Mouse (Mus musculus) ES-E14 (cell line): ENCODE data around the gene Cldn15. TPM values are rescaled to one million over a fixed set of nuclear protein-coding genes. Genes with fewer than 3 reads are reported as not detected.

ENCODE experiments used
- DNase-seq: peaks from one replicate; pipeline ENCODE4 v3.0.0-alpha.2; 2013; ENCODE audit warnings: low read depth, low spot score
- H3K27ac ChIP-seq: 2 replicates; pipeline ENCODE4 v1.5.1; 2012; ENCODE audit warnings: low read depth, mild to moderate bottlenecking, low read length, moderate library complexity, mixed read lengths; ENCODE audit not compliant: poor library complexity, insufficient read depth, severe bottlenecking
- H3K36me3 ChIP-seq: 2 replicates; pipeline ENCODE4 v1.6.1; 2012; ENCODE audit warnings: mild to moderate bottlenecking, low read length, moderate library complexity, mixed read lengths; ENCODE audit not compliant: control insufficient read depth, poor library complexity, insufficient read depth, severe bottlenecking
- H3K4me1 ChIP-seq, 2 experiments: fragments of 150-350 bp in 1 of 2; sonication (generic) in 1 of 2; 2 replicates each; pipeline ENCODE4 v1.6.1; 2012; ENCODE audit warnings: low read length in 2 of 2, mild to moderate bottlenecking in 1 of 2, mixed read lengths in 1 of 2; ENCODE audit not compliant: control insufficient read depth in 2 of 2, insufficient read depth in 2 of 2, poor library complexity in 1 of 2
- H3K4me3 ChIP-seq, 2 experiments: fragments of 150-350 bp in 1 of 2; sonication (generic) in 1 of 2; 2 replicates each; pipeline ENCODE4 v1.5.1; 2012; ENCODE audit warnings: low read length in 2 of 2, low read depth in 1 of 2, mild to moderate bottlenecking in 1 of 2, mixed read lengths in 1 of 2; ENCODE audit not compliant: insufficient read depth in 1 of 2, poor library complexity in 1 of 2, severe bottlenecking in 1 of 2
- H3K9ac ChIP-seq: 2 replicates; pipeline ENCODE4 v1.6.1; 2012; ENCODE audit warnings: low read depth, mild to moderate bottlenecking, low read length, mixed read lengths; ENCODE audit not compliant: poor library complexity, insufficient read depth, severe bottlenecking
- H3K9me3 ChIP-seq: fragments of 150-350 bp; sonication (generic); 2 replicates; pipeline ENCODE4 v1.6.1; 2012; ENCODE audit warnings: low read depth, mild to moderate bottlenecking, low read length; ENCODE audit not compliant: control insufficient read depth, insufficient read depth
- CHD2 ChIP-seq: IDR thresholded peaks from 2 replicates; pipeline ENCODE4 v1.6.1; 2014; ENCODE audit warnings: mild to moderate bottlenecking, low read depth, low read length, inconsistent platforms
- HCFC1 ChIP-seq: IDR thresholded peaks from 2 replicates; pipeline ENCODE4 v1.6.1; 2012; ENCODE audit warnings: low read length, inconsistent platforms, borderline replicate concordance; ENCODE audit not compliant: insufficient read depth
- MAFK ChIP-seq: IDR thresholded peaks from 2 replicates; pipeline ENCODE4 v1.6.1; 2014; ENCODE audit warnings: mild to moderate bottlenecking, low read depth, low read length, inconsistent platforms; ENCODE audit not compliant: insufficient read depth
- ZC3H11A ChIP-seq: IDR thresholded peaks from 2 replicates; pipeline ENCODE4 v1.6.1; 2012; ENCODE audit warnings: low read depth, mild to moderate bottlenecking, inconsistent platforms, low read length, borderline replicate concordance
- ZNF384 ChIP-seq: IDR thresholded peaks from 2 replicates; pipeline ENCODE4 v1.6.1; 2012; ENCODE audit warnings: low read depth, low read length, inconsistent platforms
- in situ Hi-C, 2 experiments: fragments of 600-800 bp; cut with MboI; formaldehyde crosslinking; loops; one replicate each; pipeline ENCODE4 v1.15.1; 2025; ENCODE audit warnings: low sequenced_read_pairs in 2 of 2, inconsistent platforms in 1 of 2; ENCODE audit not compliant: unreplicated experiment in 2 of 2
- total RNA-seq: library from RNA; depleted of rRNA; stranded (reverse); fragments of 300-350 nt; gene quantifications from 2 replicates; pipeline ENCODE4 v1.2.3, GENCODE M21; 2012

The Cldn15 gene
- total RNA-seq, 1 experiment: 0.94 TPM

- in situ Hi-C loops: no loop called here
- Histone ChIP-seq H3K27ac (no peak overlapping the region), H3K4me1 (peaks cover 2 to 6% of the 10 kb centered on the region in 2 experiments; a peak in 3 of 4 replicates), H3K9me3 (no peaks in the 10 kb centered on the region), H3K4me3 (no peak overlapping the region; a peak in 1 of 4 replicates), H3K36me3 (peaks cover 11% of the 10 kb centered on the region), H3K9ac (0 out of 2 replicates have a peak overlapping the region, but pooled peaks have one; percentile 7)
- TF ChIP-seq MAFK (no peak), ZNF384 (peak; percentile 60; the same call in 1 of the 2 replicates)
- no peak for DNase-seq
These were observed 33.0 kb downstream of the Cldn15 start for GRCm38 (mm10) chr5:136999449-136999848.

GRCm38 (mm10) chr5:137000612-137001011 is 34.2 kb downstream of the Cldn15 start:
- DNase-seq: no peak
- H3K4me3 ChIP-seq: peak overlapping the region; percentile 43 to 61
- no peaks in the 10 kb centered on the region for H3K9me3 ChIP-seq
- in situ Hi-C loops: no loop called here
- peak overlapping the region; percentile 34; the same call in 1 of the 2 replicates for H3K27ac ChIP-seq
- H3K9ac ChIP-seq: peak overlapping the region; percentile 64; the same call in 1 of the 2 replicates
- TF ChIP-seq HCFC1 (peak; percentile 77), CHD2 (no peak), MAFK (no peak), ZNF384 (no peak), ZC3H11A (0 out of 2 replicates have a peak, but pooled peaks have one; percentile 7)
- H3K4me1 ChIP-seq: peaks cover 2 to 6% of the 10 kb centered on the region in 2 experiments; a peak in 3 of 4 replicates
- H3K36me3 ChIP-seq: peaks cover 2% of the 10 kb centered on the region

DNA sequence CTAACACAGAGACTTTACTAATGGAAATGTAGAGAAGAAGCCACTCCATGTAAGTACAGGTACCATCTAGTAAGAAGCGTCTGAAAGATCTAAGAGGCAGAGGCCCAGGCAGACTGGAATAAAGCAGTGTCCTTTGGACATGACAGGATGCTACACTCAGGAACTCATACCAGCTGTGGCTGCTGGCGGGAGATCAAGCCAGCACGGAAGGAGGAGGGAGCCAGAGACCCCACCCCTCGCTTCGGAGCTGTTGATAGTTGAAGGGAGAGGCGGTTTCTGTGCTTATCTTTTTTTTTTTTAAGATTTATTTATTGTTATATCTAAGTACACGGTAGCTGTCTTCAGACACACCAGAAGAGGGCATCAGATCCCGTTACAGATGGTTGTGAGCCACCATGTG is 40.9 kb downstream of the Cldn15 start:
- no peak overlapping the region for H3K27ac ChIP-seq
- no peak overlapping the region for H3K9ac ChIP-seq
- TF ChIP-seq ZNF384 (no peak), HCFC1 (no peak), MAFK (no peak)
- no peak for DNase-seq
- no peak overlapping the region for H3K4me3 ChIP-seq
- H3K36me3 ChIP-seq: no peaks in the 10 kb centered on the region
- H3K4me1 ChIP-seq: peaks cover 0 to 6% of the 10 kb centered on the region in 2 experiments; a peak in 1 of 4 replicates
- in situ Hi-C loops: no loop called here
- H3K9me3 ChIP-seq: no peaks in the 10 kb centered on the region

DNA sequence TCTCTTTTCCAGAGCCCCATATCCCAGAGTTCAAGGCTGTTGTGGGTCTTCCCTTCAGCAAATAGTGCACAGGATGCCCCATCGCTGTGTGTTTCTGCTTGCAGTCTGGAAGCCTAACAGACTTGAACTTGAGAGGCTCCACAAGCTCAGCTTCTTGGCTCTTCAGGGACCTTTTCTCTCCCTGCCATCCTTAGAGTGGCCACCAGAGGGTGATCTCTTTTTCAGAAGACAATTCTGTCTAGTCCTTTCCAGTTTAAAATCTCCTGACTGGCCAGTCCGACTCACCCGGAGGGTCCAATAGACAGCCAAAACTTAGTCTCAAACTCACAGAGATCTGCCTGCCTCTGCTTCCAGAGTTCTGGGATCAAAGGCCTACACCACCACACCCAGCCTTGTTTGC is 43.6 kb downstream of the Cldn15 start:
- TF ChIP-seq MAFK (no peak), CHD2 (no peak), ZC3H11A (peak; percentile 4; the same call in 1 of the 2 replicates), ZNF384 (no peak)
- Histone ChIP-seq H3K36me3 (no peaks in the 10 kb centered on the region), H3K9me3 (no peaks in the 10 kb centered on the region), H3K4me1 (peaks cover 0 to 6% of the 10 kb centered on the region in 2 experiments; a peak in 1 of 4 replicates), H3K27ac (no peak overlapping the region), H3K9ac (no peak overlapping the region), H3K4me3 (no peak overlapping the region)
- in situ Hi-C loops: loop anchor here in 1 of 2 experiments (10.0 kb wide), 1 partner anchor 95 kb away; no protein-coding TSS in a partner anchor
- DNase-seq: peak; percentile 70

GRCm38 (mm10) chr5:137012401-137012950 is 46.1 kb downstream of the Cldn15 start:
- Histone ChIP-seq H3K9me3 (no peaks in the 10 kb centered on the region), H3K36me3 (no peaks in the 10 kb centered on the region)

More at GRCm38 (mm10) chr5:137012401-137012950, 46.1 kb downstream of the Cldn15 start:
- Histone ChIP-seq H3K4me1 (peaks cover 0 to 8% of the 10 kb centered on the region in 2 experiments; a peak in 1 of 4 replicates), H3K4me3 (no peak overlapping the region), H3K27ac (no peak overlapping the region), H3K9ac (no peak overlapping the region)
- no peak for DNase-seq
- TF ChIP-seq ZC3H11A: no peak
- TF ChIP-seq CHD2: no peak
- TF ChIP-seq MAFK: no peak
- no peak for TF ChIP-seq ZNF384
- no peak for TF ChIP-seq HCFC1
- in situ Hi-C loops: loop anchor here in 1 of 2 experiments (10.0 kb wide), 1 partner anchor 92 kb away; no protein-coding TSS in a partner anchor
